ENCODE assay signal across 13 mouse cellular contexts in genomic region chr7:16755362-16756017, GRCm38 (mm10). TPM values are rescaled to one million over a fixed set of nuclear protein-coding genes. Genes with fewer than 3 reads are reported as not detected.
DNase-seq lines count a peak whose midpoint lies in the region; ATAC-seq lines count a peak whose summit lies in the region.
"Had no signal": no experiment of that assay in that cellular context is flagged by ENCODE, and none has a peak within 500 bp of the region (broad histone marks: within the 10 kb centered on the region; RNA-seq: fewer than 3 reads in every experiment).

No protein-coding gene starts in this region.

- peak; percentile 34 for DNase-seq in kidney, adult 11 months
- peak; percentile 21 to 40 for DNase-seq in kidney, postnatal 4 days
- DNase-seq in frontal cortex, postnatal 36 days (ENCODE audit: low spot score in 2 of 2) = no peak
- no peak for DNase-seq in right cerebral cortex, postnatal 25 days
- DNase-seq in frontal cortex, postnatal 14 days (ENCODE audit: low spot score in 2 of 2) = no peak
- DNase-seq: cerebellum, postnatal 14 days had no signal

- 69% methylated on average over 17 of the region's 17 CpGs for WGBS in kidney, embryonic 14.5 days
- 29% methylated on average over 17 of the region's 17 CpGs for WGBS in heart, embryonic 14.5 days

- H3K27me3 ChIP-seq in kidney, embryonic 14.5 days (ENCODE audit: control insufficient read depth, insufficient read depth, low read length) = no peaks in the 10 kb centered on the region
- H3K27me3 ChIP-seq in heart, embryonic 14.5 days (ENCODE audit: control insufficient read depth, insufficient read depth, low read length) = no peaks in the 10 kb centered on the region
- H3K27me3 ChIP-seq: forebrain, embryonic 12.5 days; hindbrain, embryonic 15.5 days had no signal

- H3K27ac ChIP-seq in kidney, embryonic 14.5 days (ENCODE audit: low read depth, low read length) = no peak overlapping the region; the same call in 1 of the 2 replicates
- peak overlapping the region; percentile 24 to 61; a peak in 3 of 4 replicates for H3K27ac ChIP-seq in heart, embryonic 14.5 days (replicated peaks in 1 of 2; ENCODE audit: control insufficient read depth in 1 of 2, insufficient read depth in 1 of 2, low read depth in 2 of 2, low read length in 2 of 2)
- H3K27ac ChIP-seq: forebrain, embryonic 12.5 days; hindbrain, embryonic 15.5 days had no signal

- H3K4me3 ChIP-seq in kidney, embryonic 14.5 days (ENCODE audit: low read length) = no peak overlapping the region
- H3K4me3 ChIP-seq in heart, embryonic 14.5 days (ENCODE audit: control insufficient read depth in 1 of 2, insufficient read depth in 1 of 2, low read depth in 1 of 2, low read length in 2 of 2) = no peak overlapping the region
- H3K4me3 ChIP-seq: forebrain, embryonic 12.5 days; hindbrain, embryonic 15.5 days; myocyte had no signal

- no peak overlapping the region for H3K4me2 ChIP-seq in kidney, embryonic 14.5 days (replicated peaks; ENCODE audit: low read depth, low read length)
- H3K4me2 ChIP-seq in heart, embryonic 14.5 days (ENCODE audit: low read length) = peak overlapping the region; percentile 11; the same call in 1 of the 2 replicates
- H3K4me2 ChIP-seq: forebrain, embryonic 12.5 days; hindbrain, embryonic 15.5 days had no signal

- H3K36me3 ChIP-seq in kidney, embryonic 14.5 days (ENCODE audit: control insufficient read depth, insufficient read depth, low read length) = no peaks in the 10 kb centered on the region
- no peaks in the 10 kb centered on the region for H3K36me3 ChIP-seq in heart, embryonic 14.5 days (ENCODE audit: control insufficient read depth, insufficient read depth, low read length)
- H3K36me3 ChIP-seq: forebrain, embryonic 12.5 days; hindbrain, embryonic 15.5 days had no signal

- H3K9me3 ChIP-seq in kidney, embryonic 14.5 days (ENCODE audit: control insufficient read depth, low read length) = no peaks in the 10 kb centered on the region
- no peaks in the 10 kb centered on the region for H3K9me3 ChIP-seq in heart, embryonic 14.5 days (ENCODE audit: control insufficient read depth, low read length)
- H3K9me3 ChIP-seq: forebrain, embryonic 12.5 days; hindbrain, embryonic 15.5 days had no signal

- ATAC-seq in kidney, embryonic 14.5 days (ENCODE audit: low FRiP score, low TSS enrichment) = no peak
- ATAC-seq in heart, embryonic 14.5 days (ENCODE audit: insufficient number of reproducible peaks, insufficient read depth, low FRiP score, low read depth) = peak; percentile 51
- peak; percentile 47 for ATAC-seq in megakaryocyte-erythroid progenitor cell, adult 5-6 weeks (replicated peaks; ENCODE audit: low FRiP score, low TSS enrichment, poor library complexity, severe bottlenecking)

- H3K4me1 ChIP-seq in kidney, embryonic 14.5 days (ENCODE audit: control insufficient read depth, insufficient read depth, low read length) = peaks cover 3% of the 10 kb centered on the region; the same call in 1 of the 2 replicates
- peaks cover 4 to 10% of the 10 kb centered on the region in 2 experiments; a peak in 3 of 4 replicates for H3K4me1 ChIP-seq in heart, embryonic 14.5 days (ENCODE audit: control insufficient read depth in 2 of 2, insufficient read depth in 2 of 2, low read length in 2 of 2)
- H3K4me1 ChIP-seq: hindbrain, embryonic 15.5 days had no signal

- H3K9ac ChIP-seq in kidney, embryonic 14.5 days (ENCODE audit: low read depth, low read length) = no peak overlapping the region
- H3K9ac ChIP-seq in heart, embryonic 14.5 days (ENCODE audit: low read length) = no peak overlapping the region
- H3K9ac ChIP-seq: forebrain, embryonic 12.5 days; hindbrain, embryonic 15.5 days had no signal

RNA-seq across cellular contexts. Expression of gene Ap2s1, which starts 17.3 kb away (rescaled TPM):
- 270 and 336 TPM in 2 replicates for polyA plus RNA-seq in kidney, embryonic 14.5 days (2014; fragmentation: Nextera tagmentation; extraction: Ambion mirVana)
- 237 and 256 TPM in 2 replicates for polyA plus RNA-seq in heart, embryonic 14.5 days (2014; fragmentation: Nextera tagmentation; extraction: Ambion mirVana)
- 138 and 161 TPM in 2 replicates for total RNA-seq in megakaryocyte-erythroid progenitor cell, adult 5-6 weeks (2014; fragmentation: Nextera tagmentation)
- total RNA-seq in megakaryocyte-erythroid progenitor cell, adult 5-6 weeks (2017) = 55.7 and 62.9 TPM in 2 replicates

RNA-seq across cellular contexts. Expression of gene Slc1a5, which starts 25.6 kb away (rescaled TPM):
- 30.2 and 36.1 TPM in 2 replicates for polyA plus RNA-seq in kidney, embryonic 14.5 days (2014; fragmentation: Nextera tagmentation; extraction: Ambion mirVana)
- polyA plus RNA-seq in heart, embryonic 14.5 days (2014; fragmentation: Nextera tagmentation; extraction: Ambion mirVana) = 27.7 and 30.3 TPM in 2 replicates
- 102 and 107 TPM in 2 replicates for total RNA-seq in megakaryocyte-erythroid progenitor cell, adult 5-6 weeks (2014; fragmentation: Nextera tagmentation)
- 31.8 and 36.1 TPM in 2 replicates for total RNA-seq in megakaryocyte-erythroid progenitor cell, adult 5-6 weeks (2017)

RNA-seq across cellular contexts. Expression of gene Ceacam9, which starts 33.8 kb away (rescaled TPM):
- polyA plus RNA-seq in kidney, embryonic 14.5 days (2014; fragmentation: Nextera tagmentation; extraction: Ambion mirVana) = not detected in 2 replicates
- polyA plus RNA-seq in heart, embryonic 14.5 days (2014; fragmentation: Nextera tagmentation; extraction: Ambion mirVana) = not detected in 2 replicates
- not detected in 2 replicates for total RNA-seq in megakaryocyte-erythroid progenitor cell, adult 5-6 weeks (2014; fragmentation: Nextera tagmentation)
- total RNA-seq in megakaryocyte-erythroid progenitor cell, adult 5-6 weeks (2017) = not detected in 2 replicates
- polyA plus RNA-seq: forebrain, embryonic 12.5 days; limb, embryonic 11.5 days; myocyte had no signal

Comparison
In these comparisons a context has a peak if more than half of its experiments do, and no peak if none do; other contexts are left out.
1. DNase-seq: peak in kidney, adult 11 months (single experiment) and kidney, postnatal 4 days (2 of 2); none in frontal cortex, postnatal 36 days (0 of 2), right cerebral cortex, postnatal 25 days (single experiment) and frontal cortex, postnatal 14 days (0 of 2).